Mouse (Mus musculus) gastrocnemius, adult 18-20 months (tissue): ENCODE measurements around the gene Gm17949. TPM values are rescaled to one million over a fixed set of nuclear protein-coding genes. Genes with fewer than 3 reads are reported as not detected.

Source experiments
- DNase-seq: peaks from one replicate; pipeline ENCODE4 v3.0.0; 2021; ENCODE audit warnings: low spot score
- total RNA-seq, 2 experiments: library from RNA; stranded (reverse); gene quantifications; 2 replicates each; pipeline ENCODE4 v1.2.3; 2021

Gene Gm17949
- total RNA-seq, 2 experiments from 2014 or later: not detected

- peak; percentile 97 for DNase-seq
These were observed 21.0 kb upstream of the Gm17949 start, which contains the start of gene Clpp for GRCm38 (mm10) chr17:56990115-56990746. Gene Clpp (plus strand): TSS chr17:56990305.

DNA sequence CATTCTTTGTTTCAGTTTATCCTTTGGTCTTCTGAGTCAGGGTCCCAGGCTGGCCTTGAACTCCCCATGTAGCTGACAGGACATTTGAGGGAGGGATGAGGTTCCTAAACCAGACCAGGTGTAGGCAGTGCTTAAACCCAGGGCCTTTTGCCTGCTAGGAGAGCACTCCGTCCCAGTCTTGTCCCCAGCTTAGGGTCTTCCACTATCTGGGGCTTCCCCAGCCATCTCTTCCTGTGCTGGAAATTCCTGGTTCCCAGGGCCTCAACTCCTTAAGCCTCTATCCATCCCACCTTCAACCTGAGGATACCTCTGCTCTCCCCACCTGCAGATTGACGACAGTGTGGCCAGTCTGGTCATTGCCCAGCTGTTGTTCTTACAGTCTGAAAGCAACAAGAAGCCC lies 20.3 kb upstream of the Gm17949 start:
- DNase-seq: no peak

DNA sequence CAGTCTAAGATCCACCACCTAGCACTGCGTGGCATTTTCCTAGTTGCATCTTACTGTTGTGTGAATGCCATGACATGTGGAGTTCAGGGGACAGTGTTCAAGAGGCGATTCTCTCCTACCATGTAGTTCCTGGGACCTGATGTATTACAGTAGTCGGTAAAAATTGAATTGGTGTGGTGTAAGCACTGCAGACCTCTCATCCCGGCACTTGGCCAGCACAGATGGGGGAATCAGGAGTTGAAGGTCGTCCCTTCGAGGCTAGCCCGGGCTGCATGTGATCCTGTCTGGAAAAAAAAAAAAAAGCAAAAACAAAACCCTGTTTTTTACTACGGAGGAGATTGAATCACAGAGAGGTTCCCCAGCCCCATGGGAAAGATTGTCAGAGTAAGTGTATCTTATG lies 16.2 kb upstream of the Gm17949 start:
- no peak for DNase-seq

- DNase-seq: no peak
These were observed 14.8 kb upstream of the Gm17949 start for GRCm38 (mm10) chr17:56996506-56996905.

DNA sequence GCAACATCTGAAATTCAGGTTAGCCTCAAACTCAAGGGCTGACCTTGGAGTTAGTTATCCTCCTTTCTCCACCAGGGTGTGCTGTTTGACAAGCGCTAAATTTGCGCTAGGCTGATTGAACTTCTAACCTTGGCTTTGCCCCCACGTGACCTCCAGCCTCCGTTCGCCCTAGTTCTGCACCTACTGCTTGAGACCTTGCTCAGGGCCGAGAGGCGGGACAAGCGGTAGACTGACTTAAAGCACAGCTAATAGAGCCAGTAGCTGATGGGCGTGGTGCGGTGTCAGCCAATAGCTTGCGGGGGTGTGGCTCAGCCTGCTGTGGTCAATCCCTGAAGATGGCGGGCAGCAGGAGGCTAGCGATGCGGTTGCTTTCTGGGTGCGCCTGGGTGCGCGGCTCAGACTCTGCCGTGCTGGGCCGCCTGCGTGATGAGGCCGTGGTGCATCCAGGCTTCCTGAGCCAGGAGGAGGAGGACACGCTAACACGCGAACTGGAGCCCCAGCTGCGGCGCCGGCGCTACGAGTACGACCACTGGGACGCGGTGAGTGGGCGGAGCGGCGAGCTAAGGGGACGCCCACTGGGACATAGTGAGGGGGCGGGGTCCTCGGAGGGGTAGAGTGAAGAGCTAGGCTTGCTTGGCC lies 14.1 kb upstream of the Gm17949 start, which contains the start of gene Alkbh7:
TSS of gene Alkbh7 (plus strand) at position 311 of the 639 bp plus-strand sequence.
- peak; percentile 97 for DNase-seq

DNA sequence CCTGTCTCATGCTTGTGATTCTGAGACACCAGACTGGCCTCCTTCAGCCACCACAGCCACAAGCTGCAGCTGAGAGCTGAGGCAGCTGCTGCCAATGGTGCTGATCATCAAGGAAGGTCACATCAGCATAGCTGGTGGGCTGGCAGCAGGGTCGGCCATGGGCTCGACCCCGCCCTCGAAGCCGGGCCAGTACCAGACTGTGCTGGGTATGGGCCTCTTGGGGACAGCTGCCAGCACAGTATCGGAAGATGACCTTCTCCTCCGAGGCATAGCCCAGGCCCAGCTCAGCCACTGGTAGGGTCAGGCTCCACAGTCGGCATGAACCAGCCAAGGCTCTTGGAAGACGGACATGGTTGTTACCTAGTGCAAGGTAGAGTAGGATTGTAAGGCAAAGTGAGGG lies 11.9 kb upstream of the Gm17949 start:
- no peak for DNase-seq

DNA sequence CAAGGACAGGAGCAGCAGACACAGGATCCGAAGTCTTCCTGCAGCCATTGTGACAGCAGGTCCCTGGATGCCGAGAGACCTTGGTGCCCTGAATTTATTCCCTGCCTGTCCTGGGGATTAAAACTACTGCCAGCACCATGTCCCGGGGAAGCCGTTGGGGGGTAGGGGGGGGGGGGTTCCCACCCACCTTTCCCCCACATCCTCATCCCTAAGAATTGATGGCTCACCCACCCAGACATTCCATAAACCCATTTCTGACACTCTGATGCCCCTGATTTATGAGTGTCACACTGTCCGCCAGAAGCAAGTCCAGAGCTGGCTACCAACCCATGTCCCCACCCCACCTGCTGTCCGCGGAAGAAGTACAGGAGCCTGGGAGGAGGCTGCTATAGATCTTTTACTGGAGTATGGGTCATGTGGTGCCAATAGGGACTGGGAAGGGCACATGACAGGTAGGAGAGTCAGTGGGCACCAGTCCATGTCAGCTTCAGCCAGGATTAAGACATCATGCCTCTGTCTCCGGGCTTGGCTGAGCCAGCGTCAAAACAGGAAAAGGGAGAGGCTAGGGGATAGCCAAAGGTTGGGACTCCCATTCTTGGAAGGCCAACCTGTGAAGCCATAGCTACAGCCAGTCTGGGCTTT lies 11.2 kb upstream of the Gm17949 start, which contains the start of gene Pspn:
TSS of gene Pspn (minus strand) at position 51 of the 642 bp plus-strand sequence.
- no peak for DNase-seq

- no peak for DNase-seq
These were observed 10.0 kb upstream of the Gm17949 start for GRCm38 (mm10) chr17:57001228-57001627.

DNA sequence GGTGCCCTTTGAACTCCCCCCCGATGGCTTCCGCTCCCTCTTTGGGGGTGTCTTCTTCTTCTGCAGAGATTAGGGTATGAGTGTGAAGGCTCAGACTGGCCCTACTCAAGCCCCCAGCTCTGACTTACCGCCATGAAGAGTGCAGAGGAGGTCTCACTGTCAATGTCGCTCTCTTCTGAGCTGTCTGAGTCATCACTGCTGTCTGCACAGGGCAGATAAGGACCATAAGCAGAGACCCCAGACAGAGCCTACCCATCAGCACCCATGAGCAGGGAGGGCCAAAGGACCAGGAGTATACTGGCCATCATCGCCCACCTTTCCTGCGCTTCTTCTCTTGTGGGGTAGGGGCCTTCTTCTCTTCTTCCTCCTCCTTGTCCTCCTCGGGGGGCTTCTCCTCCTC lies 7.3 kb upstream of the Gm17949 start:
- DNase-seq: no peak

- DNase-seq: no peak
These were observed 3.9 kb upstream of the Gm17949 start for GRCm38 (mm10) chr17:57007137-57007905.

DNA sequence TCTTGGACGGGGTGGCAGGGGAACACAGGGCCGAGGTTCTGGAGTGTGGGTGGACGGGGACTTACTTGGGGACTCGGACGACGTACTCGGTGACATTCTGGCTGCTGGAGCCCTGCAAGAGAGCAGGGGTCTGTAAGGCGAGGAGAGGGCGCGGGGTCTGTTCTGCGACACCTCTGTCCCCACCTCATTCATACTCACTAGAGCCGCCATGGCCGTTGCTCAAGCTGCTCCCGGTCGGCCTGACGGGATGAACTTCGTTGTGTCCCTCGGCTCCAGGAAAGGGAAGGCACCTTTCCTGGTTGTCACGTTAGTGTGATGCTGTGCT lies 396 bp upstream of the Gm17949 start:
- no peak for DNase-seq

DNA sequence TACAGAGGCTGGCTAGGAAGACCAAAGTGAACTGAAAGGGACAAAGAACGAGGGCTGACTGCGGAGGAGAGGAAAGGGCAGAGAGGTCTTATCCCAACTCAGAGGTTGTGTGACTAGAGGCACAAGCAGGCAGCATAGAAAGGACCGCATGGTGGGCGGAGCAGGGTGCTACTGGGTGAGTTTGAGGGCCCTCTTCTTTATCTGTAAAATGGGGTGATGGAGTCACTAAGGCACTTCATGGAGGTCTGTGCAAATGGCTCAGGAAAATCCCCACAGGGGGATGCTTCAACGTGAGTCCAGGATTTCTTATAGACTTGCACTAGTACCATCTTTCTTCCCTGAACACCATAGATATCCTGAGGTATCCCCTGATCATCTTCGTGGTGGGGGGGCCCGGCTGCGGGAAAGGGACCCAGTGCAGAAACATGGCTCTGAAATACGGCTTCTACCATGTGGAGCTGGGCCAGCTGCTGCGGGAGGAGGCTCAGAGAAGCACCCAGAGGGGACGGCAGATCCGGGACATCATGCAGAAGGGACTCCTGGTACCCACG lies 1.1 kb downstream of the Gm17949 start:
- no peak for DNase-seq

- DNase-seq: no peak
These were observed 8.4 kb downstream of the Gm17949 start for GRCm38 (mm10) chr17:57019693-57020092.

GRCm38 (mm10) chr17:57020960-57021359 lies 9.7 kb downstream of the Gm17949 start:
- DNase-seq: no peak

DNA sequence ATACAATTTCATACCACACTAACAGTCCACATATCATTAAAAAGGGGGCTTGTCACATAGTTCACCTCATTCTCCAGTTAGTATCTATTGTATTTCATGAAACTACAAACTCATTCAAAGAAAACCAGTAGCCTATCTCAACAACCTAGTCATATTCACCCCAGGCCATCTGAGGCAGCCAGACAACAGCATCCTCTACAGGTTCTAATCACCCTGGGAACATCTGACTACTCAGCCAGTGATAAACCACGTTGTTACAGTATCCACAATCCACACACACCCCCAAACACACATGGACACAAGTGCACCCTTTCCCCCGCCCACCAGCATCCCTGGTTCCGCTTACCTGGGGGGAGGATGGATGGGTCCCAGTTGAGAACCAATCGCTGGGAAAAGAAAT lies 16.2 kb downstream of the Gm17949 start:
- DNase-seq: no peak

GRCm38 (mm10) chr17:57029691-57030090 lies 18.4 kb downstream of the Gm17949 start:
- DNase-seq: no peak

DNA sequence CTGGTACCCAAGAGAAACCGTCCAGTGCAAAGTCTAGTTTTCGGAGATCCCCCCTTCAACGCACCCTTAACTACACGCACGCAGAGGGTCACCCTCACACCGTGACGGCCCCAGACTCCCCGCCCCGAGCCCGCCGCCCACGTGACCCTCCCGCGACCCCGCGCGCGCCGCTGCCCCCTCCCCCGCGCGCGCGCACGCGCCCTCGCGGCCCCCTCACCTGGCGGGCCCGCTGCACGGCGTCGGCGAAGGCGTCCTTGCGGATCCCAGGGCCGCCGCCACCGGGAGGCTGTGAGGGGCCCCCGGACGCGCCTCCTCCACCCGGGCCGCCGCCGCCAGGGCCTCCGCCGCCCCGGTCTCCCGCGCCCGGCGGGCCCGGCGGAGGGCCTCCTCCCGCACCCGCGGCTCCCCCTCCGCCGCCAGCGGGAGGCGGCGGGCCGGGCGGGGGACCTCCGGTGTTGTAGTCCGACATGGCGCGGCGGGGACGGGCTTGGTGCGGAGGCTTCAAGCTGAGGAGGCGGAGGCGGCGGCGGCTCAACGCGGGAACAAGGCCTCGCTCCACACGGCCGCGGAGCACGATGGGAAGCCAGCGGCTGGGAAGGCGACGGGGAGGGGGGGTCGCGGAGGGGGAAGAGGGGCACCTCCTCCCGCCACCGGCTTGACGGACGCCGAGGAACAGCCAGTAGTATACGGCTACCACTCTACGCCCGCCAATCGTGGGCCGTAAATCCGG lies 19.8 kb downstream of the Gm17949 start, which contains the start of gene Khsrp:
TSS of gene Khsrp (minus strand) at position 592 of the 730 bp plus-strand sequence.
- DNase-seq: no peak

GRCm38 (mm10) chr17:57031661-57032420 lies 20.6 kb downstream of the Gm17949 start:
- peak; percentile 100 for DNase-seq

- no peak for DNase-seq
These were observed 21.6 kb downstream of the Gm17949 start for GRCm38 (mm10) chr17:57032854-57033253.

- DNase-seq: no peak
These were observed 27.7 kb downstream of the Gm17949 start for GRCm38 (mm10) chr17:57038978-57039377.
